Mouse (Mus musculus): ENCODE results near the gene Parp2.
A peak's percentile ranks its signal among the peaks of the same experiment; 100 is the strongest.
"Not testable (repeated sequence)": the region's sequence is repeated elsewhere in the genome, so short reads cannot be mapped to it uniquely, and the experiment has no call there.

Gene Parp2

DNA sequence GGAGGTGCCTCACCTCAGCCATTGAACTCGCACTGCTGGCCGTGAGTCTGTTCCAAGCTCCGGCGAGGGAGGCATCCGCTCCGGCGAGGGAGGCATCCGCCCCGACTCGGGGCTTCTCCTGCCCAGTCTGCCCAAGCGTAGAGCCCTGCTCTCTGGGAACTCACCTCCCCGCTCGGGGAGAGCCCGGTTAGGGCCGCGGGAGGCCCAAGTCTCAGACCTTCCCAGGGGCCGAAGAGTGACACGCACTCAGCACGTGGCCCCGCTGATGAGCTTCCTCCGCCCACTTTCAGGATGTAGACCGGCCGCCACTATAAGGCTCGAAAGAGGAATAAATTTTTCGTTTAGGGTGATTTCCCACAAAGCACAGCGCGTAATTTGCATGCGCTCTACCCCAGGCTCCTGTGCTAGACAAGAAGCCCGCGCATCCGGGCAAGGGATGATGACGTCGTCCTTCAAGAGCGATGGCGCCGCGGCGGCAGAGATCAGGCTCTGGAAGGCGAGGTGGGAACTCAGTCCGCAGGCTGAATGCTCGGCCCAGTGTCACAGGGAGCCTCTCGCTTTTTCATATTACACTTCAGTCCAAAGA, at the start of gene Parp2, which contains the start of gene Ccnb1ip1:
TSS of gene Parp2 (plus strand) at position 355 of the 586 bp plus-strand sequence.
TSS of gene Ccnb1ip1 (minus strand) at position 246 of the 586 bp plus-strand sequence.
- peak; percentile 98 for DNase-seq

DNA sequence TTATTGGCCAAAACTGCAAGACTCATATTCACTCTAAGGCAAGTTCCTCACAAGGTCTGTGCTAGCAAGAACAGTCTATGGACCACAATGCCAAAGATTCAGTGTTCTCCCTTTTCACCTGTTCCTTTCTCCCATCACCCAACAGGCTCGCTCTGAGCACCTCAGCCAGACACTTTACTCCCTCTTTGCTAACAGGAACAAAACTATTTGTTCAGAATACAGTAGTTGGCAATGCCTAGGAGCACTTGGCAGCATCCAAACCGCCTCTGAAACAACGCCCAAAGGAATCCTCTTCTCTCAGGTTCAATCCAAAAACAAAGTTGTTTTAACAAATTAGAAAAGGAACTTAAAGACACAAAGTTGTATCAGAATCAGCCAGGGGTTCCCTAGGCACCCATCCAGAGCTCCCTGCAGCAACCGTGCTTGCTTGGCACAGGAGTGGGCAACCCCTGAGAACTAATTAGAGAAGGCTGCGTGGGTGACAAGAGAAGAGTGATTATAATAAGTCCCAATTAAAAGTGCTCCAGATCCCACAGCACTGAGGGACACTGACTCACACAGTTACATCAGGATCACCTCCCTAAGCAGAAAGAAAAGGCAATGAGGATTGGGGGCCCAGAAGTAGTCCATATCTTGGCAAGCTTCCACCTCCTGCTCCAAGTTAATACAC, 49.1 kb upstream of the Parp2 start:
- DNase-seq: no peak

DNA sequence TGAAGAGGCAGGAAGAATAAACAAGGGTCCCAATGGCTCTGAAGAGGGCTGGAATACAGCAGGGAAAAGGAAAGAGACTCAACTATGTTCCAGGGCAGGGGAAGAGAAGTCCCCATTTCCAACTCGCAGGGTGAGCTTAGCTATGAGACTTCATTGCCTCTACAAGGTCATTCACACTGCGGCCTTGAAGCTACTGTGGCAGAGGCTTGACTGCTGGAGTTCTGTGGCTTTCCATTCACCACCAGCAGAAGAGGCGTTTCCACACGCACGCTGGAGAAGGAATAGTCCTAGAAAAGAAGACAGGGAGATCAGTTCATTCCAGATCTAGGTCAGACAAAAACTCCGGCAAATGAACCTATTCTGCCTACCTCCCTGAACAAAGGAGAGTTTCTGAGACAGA, 41.9 kb upstream of the Parp2 start:
- no peak for DNase-seq

DNA sequence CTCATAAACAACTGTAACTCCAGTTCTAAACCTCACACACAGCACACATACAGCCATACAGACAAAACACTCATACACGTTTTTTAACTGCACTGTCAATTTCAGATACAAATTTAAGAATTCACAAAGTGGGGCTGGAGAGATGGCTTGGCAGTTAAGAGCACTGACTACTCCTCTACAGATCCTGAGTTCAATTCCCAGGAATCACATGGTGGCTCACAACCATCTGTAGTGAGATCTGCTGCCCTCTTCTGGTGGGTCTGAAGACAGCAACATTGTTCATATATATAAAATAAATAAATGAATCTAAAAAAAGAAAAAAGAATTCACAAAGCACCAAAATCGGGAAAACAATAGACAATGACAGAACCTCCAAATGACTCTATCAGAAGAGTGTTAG, 36.3 kb upstream of the Parp2 start:
- peak; percentile 20 for DNase-seq

DNA sequence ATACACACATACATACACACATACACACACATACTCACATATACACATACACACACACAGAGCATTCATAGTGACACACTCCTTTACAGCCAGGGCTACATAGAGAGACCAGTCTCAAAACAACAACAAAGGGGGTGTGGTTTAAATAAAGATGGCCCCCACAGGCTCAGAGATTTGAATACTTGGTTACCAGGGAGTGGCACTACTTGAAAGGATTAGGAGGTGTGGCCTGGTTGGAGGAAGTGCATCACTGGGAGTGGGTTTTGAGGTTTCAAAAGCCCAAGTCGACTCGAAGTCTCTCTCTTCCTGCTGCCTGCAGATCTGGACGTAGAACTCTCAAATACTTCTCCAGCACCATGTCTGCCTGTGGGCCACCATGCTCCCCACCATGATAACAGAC, 25.5 kb upstream of the Parp2 start:
- DNase-seq: no peak

DNA sequence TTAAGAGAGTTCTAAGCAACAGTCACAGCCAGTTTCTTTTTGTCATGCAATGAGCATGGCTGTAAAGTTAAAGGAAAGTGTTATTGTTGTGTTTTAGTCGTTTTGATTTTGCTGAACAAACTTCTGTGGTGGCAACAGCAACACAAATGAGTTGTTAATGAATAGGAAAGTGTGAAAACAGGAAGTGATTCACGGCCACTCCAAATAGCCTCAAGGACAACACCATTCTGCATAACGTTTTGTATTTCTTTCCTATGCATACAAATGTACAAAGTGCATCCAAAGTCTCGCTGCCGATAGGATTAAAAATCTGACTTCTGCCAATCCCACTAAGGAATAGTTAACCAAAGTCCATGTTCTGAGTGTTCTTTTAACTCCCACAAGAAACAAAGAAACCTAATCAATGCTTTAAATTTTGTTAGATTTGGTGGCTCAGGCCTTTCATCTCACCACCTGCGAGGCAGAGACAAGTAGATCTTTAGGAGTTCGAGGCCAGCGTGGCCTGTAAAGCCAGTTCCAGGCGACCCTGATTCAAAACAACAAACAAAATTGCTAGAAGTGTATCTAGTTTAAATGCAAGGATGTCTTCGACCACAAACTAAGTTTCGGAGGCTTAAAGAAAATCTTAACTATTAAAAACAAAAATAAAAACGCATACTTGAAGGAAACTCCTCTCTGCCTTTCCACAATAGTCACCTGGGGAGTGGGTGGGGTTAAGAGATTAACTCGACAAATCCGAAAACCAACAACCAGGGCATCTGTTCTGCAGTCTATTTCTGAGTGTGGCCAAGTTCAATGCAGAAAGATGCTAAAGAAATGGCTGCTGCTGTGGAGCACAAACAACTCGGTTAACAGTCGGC, 23.0 kb upstream of the Parp2 start:
- peak; percentile 19 for DNase-seq

DNA sequence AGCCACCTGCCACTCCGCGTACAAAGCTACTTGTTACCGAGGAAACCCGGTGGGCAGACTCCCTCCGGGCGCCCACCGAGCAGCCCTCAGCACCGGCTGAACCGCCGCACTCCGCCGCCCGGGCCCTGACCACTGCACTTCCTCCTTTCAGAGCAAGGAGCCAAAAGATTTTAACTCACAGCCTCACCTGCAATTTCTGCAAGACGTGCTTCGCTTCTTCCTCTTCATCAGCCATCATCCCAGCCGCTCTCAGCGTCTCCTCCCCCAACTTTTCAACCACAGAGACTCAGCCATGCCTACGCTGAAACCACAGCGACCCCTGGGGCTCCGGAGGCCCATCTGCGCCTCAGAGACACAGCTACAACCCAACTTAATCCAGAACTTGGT, 22.4 kb upstream of the Parp2 start, which contains the start of gene Ttc5:
TSS of gene Ttc5 (minus strand) at position 269 of the 387 bp plus-strand sequence.
- DNase-seq: peak; percentile 95

DNA sequence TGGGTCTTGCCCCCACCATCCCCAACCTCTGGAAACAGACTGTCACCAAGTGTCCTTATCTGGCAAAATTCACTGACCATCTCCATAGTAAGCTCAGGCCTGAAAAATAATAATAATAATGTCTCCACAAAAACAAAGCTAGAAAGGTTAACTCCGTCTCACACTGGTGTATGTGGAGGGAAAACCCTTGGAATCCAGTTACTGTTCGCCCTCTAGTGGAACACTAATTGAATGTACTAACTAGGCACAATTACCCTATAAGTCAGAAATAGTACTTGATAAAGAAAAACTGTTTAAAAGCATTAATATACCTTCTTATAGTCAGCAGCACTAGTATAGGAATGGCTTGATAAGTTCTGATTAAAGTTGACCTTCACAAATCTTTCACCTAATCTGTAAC, 19.5 kb upstream of the Parp2 start:
- no peak for DNase-seq

DNA sequence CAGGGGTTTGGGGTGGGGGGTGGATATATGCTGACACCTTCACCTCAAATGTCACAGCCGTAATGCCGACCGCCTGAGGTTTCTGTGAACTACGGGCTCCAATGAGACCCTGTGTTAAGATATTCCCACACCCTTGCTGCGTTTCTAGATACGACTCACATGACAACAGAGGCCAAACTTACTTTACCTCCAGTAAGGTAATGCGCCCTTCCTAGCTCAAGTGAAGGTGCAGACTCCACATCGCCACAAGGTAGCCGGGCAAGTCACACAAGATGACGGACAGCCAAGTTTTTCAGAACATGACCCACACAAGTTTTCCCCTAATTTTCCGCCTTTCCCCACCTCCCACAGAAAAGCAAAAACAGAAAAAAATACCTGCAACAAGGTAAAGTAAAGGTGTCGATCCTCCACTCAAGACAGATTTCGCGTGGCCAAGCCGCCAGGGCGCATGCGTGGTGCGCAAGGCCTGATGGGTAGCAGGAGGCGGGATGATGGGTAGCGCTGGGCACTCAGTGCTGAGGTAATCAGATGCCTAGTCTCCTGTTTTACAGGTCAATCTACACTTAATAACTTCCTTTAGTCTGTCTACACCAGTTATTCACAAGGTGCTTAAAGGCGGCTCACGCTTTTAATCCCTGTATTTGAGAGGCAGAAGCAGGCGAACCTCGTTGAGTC, 12.2 kb upstream of the Parp2 start:
- no peak for DNase-seq

DNA sequence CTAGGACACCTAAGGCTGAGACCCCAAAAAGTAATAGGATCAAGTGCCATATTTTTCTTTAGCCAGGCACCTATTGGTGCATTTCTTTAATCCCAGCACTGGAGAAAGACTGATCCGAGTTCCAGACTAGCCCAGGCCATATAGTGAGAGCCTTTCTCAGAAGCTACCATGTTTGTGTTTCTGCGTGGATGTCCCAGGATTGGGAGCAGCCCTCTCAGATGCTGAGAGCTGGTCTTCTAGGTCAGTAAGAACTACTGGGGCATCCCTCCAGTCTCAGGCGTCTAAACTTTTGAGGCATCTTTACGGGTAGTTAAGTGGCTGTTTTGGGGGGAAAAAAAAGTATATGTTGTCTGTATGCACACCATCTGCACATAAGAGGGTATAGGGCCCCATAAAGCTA, 11.7 kb upstream of the Parp2 start:
- no peak for DNase-seq

DNA sequence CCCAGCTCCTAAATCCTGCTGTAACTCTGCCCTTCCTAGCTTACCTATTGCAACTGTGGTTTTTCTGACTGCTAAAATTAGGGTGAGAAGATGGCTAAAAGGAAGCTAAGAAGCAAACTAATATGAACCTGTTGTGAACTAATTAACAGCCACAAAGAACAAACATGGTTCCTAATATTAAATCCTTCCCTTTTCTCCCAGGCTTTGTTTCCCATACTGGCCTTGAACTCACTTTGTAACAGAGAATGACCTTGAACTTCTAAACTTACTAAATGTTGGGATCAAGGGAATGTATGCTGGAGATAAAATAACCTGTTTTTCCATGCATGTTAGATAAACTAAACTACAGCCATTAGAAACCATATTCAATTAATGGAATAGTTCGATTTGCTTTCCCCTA, 11.2 kb upstream of the Parp2 start:
- DNase-seq: no peak

DNA sequence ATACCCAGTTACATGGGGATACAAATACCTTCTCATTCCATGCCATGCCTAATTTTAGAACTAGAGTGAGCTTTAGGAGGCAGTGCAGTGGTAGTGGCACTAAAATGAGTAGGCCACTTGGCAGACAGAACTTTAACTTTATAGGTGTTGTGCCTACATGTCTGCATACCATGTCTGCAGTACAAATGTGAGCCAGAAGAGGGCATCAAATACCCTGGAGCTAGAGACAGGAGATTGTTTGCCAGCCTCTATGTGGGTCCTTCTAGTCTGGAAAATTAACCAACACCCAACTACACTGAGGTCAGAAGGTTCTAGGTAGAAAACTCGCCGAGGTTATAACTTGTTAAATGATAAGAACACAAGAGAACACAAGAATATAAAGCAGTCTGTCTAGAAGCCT, 9.1 kb upstream of the Parp2 start:
- DNase-seq: peak; percentile 40

DNA sequence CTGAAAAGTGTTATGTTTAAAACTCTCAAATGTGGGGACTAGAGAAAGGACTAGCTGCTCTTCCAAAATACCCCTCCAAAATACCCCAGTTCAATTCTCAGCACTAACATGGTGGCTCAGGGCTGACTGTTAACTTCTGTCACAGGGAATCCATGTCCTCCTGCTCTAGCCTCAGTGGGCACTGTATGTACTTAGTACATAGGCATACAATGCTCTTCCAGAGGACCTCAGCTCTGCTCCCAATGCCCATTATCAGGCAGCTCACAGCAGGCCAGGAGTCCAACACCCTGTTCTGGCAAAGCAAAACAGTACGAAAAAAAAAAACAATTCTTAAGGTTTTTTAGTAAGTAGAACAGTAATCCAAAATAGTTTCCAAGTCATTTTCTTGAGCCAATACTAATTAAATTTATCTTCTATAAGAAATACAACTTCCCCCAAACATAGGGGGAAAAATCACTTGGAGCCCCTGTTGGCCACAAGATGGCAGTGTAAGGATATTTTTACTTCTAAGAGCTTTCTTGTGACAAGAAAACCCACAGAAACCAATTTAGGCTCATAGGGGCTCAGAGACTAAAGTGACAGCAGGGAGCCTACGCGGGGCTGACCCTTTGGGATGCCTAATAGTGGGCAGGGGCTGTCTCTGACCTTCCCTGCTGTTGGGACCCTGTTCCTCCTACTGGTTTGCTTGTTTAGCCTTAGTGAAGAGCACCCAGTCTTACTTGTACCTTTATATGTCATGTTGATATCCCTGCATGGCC, 8.0 kb upstream of the Parp2 start:
- DNase-seq: peak; percentile 69

DNA sequence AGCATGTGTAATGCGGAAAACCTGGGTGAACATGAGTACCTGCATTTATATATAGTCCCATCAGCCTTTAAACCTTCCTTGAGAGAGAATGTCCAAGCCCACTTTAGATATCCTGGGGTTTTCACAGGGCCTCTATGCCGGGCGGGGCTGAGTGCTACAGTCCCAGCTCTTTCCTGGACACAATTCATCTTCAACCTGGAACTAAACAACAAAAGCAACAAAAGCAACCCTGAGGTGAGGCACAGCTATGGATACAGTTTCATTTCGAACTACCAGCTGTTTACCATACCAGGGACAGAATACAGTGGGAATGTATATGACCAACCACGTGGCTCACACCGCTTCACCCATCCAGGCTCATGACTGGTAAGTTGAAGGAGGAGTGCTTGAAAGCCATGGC, 5.2 kb upstream of the Parp2 start:
- DNase-seq: no peak

DNA sequence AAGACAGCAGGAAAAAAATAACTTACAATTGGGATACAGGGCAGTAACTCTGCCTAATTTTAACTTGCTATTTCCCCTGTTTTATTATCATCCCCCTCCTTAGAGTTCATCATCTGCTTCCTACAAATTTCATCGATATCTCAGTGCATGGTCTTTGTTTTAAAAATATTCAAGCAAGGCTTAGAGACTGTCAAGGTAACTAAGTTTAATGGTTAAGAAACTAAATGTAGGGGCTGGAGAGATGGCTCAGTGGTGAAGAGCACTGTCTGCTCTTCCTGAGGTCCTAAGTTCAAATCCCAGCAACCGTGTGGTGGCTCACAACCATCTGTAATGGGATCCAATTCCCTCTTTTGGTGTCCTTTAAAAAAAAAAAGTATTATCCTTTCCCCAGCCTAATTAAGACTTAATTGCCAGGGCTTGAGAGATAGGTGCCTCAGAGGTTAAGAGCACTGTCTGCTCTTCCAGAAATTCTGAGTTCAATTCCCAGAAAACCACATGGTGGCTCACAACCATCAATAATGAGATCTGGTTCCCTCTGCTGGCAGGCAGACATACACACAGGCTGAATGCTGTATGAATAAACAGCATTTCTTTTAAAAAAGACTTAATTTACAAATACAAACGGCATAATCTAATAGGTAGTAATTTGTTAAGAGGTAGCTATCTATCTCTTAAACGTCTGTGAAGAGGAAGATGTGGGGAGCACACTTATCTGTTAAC, 4.6 kb upstream of the Parp2 start:
- peak; percentile 38 for DNase-seq

DNA sequence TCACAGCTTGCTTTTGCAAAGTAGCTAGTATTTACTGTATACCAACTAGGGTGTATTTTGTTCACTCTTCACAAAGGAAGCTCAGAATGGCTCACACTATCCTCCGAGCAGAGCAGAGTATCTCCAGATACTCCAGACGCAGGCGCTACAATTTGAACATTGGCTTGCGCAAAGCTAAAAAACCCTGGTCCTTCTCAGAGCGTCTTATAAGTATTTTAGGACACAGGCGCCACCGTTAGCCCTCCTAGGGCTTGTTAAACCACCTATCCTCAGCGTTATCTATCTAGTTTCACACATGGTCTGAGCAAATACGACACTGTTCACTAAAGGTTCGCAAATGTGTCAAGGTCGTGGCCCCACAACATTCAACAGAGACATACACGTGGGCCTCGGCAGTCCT, 3.0 kb upstream of the Parp2 start:
- DNase-seq: no peak

DNA sequence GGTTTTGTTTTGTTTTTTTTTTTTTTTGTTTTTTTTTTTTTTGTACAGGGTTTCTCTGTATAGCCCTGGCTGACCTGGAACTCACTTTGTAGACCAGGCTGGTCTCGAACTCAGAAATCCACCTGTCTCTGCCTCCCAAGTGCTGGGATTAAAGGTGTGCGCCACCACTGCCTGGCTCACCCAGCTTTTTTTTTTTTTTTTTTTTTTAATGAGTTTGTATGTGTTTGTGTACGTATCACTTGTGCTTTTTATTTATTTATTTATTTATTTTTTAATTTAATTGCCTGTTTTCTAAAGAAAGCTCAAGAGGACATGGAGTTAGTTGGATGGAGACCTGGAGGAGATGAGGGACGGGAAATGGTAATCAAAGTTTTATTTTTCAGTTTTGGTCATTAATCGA, 1.2 kb upstream of the Parp2 start:
- not testable (repeated sequence) for DNase-seq

DNA sequence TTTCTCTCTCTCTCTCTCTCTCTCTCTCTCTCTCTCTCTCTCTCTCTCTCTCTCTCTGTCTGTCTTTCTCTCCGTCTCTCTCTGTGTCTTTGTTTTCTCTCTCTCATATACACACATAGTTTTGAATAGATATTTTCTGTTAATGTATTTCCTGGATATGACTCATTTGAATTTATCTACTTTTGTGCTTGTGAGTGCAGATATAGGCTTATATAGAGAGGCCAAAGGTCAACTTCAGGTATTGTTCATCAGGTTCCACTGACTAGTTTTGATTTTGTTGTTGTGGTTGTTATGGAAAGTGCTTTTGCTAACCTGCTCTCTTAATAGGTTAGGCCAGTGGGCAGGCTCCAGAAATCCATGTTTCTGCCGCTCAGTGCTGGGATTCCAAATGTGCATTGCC, 5.4 kb downstream of the Parp2 start:
- DNase-seq: no peak

DNA sequence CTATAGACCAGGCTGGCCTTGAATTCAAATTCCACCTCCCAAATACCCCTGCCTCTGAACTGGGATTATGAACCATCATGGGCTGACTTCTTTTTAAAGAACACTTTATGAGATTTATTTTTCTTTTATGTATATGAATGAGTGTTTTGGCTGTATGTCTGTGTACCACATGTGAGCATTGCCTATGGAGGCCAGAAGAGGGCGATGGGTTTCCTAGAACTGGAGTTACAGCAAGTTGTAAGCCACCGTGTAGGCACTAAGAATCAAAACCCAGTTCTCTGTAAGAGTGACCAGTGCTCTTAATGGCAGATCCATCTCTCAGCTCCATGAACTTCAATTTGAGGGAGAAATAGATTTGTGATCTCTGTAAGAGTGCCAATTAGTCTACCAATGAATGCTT, 15.6 kb downstream of the Parp2 start:
- DNase-seq: no peak

DNA sequence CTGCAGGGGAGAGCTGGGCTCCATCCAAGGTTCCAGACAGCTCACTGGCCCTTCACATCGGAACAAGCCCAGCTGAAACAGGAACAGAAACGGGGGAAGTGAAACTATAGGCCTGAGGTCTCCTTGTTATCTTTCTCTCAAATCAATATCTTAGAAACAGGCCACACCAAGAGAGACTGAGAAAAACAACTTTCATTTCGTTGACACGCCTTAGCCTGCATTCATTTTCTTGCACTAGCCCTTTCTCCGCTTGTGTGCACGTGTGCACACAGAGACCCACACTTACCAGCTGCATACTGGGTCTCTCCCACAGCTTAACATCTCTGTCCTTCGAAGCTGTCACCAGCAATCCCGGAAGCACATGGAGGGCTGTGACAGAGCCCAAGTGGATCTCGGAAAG, 16.6 kb downstream of the Parp2 start:
- peak; percentile 37 for DNase-seq

DNA sequence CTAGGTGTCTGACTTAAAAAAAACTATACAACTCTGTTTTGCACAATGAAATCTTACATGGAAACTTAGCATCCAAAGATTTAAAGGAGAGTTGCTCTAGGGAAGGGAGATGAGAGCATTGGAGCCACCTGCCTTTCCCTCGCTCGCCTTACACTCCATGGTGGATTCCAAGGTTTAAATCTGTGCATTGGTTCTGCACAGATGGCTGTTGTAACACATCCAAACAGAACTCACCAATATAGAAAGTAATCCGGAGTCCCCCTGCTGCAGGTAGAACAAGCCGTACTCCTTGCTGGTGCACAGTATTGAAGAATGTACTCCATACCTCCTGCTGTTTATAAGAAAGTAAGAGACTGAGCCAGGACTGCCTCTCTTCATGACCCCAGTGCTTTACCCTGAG, 18.9 kb downstream of the Parp2 start:
- DNase-seq: no peak

DNA sequence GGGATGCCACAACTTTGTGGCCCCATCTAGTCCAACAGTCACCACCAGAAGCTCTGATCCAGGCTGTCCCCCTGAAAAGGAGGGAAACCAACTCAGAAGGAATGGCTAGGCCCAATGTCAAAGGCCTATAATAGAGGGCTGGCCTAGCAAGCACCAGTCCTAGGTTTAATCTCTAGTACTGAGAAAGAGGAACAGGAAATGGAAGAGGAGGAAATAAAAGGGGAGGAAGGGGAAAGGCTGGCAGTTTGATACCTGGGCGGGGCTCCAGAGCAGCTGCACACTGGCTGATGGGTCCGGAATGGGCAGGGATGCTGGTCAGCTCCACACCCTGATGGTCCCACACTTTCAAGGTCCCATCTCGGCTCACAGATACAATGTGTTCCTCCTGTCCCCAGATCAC, 22.2 kb downstream of the Parp2 start:
- DNase-seq: peak; percentile 34
